Mouse (Mus musculus) testis, adult 2 months (tissue): ENCODE measurements at regions not wholly inside any gene's neighbourhood (a gene's known extent, or its start where the extent isn't known, plus 50 kb on each side); places are given as distances from the start of the nearest gene placed in this dataset.
"Not testable (repeated sequence)": the region's sequence is repeated elsewhere in the genome, so short reads cannot be mapped to it uniquely, and the experiment has no call there.

Experiments
- H3K27ac ChIP-seq: fragments of 200-500 bp; 2 replicates; pipeline ENCODE4 v1.5.1; 2012; ENCODE audit warnings: low read depth, low read length; ENCODE audit not compliant: control insufficient read depth, insufficient read depth
- H3K27me3 ChIP-seq: fragments of 200-500 bp; 2 replicates; pipeline ENCODE4 v1.6.1; 2012; ENCODE audit warnings: mild to moderate bottlenecking, low read length, moderate library complexity; ENCODE audit not compliant: control insufficient read depth, insufficient read depth
- H3K36me3 ChIP-seq: fragments of 200-500 bp; 2 replicates; pipeline ENCODE4 v1.6.1; 2012; ENCODE audit warnings: mild to moderate bottlenecking, low read length; ENCODE audit not compliant: control insufficient read depth, insufficient read depth
- H3K4me1 ChIP-seq: fragments of 200-500 bp; 2 replicates; pipeline ENCODE4 v1.6.1; 2012; ENCODE audit warnings: low read length; ENCODE audit not compliant: control insufficient read depth, insufficient read depth
- H3K4me3 ChIP-seq: fragments of 200-500 bp; 2 replicates; pipeline ENCODE4 v1.5.1; 2012; ENCODE audit warnings: low read depth, mild to moderate bottlenecking, low read length, moderate library complexity, mixed read lengths; ENCODE audit not compliant: control insufficient read depth
- CTCF ChIP-seq: fragments of 200-500 bp; IDR thresholded peaks from 2 replicates; pipeline ENCODE4 v1.5.1; 2012; ENCODE audit warnings: low read depth, mild to moderate bottlenecking, inconsistent platforms, low read length, moderate library complexity; ENCODE audit not compliant: control insufficient read depth, insufficient read depth, insufficient replicate concordance
- POLR2A ChIP-seq: fragments of 200-500 bp; IDR thresholded peaks from 2 replicates; pipeline ENCODE4 v1.6.1; 2012; ENCODE audit warnings: low read depth, mild to moderate bottlenecking, inconsistent platforms, low read length, moderate library complexity; ENCODE audit not compliant: control insufficient read depth

DNA sequence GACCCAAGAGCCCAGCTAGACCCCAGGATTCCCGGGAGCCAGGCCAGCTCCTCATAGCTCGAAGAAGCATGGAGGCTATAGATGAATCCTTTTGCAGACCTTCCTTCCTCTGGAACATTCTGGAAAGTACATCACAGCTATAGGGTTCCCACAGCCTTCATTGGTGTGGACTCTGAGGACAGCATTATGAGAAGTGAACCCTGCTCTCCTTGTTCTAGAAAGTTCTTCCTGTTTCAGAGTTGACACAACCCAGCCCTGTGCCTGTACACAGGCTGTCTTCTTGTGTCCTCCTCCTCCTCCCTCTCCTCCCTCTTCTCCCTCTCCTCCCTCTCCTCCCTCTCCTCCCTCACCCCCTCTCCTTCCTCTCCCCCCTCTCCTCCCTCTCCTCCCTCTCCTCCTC is 82.9 kb downstream of the Cryaa start:
- TF ChIP-seq CTCF = no peak
- TF ChIP-seq POLR2A = no peak

DNA sequence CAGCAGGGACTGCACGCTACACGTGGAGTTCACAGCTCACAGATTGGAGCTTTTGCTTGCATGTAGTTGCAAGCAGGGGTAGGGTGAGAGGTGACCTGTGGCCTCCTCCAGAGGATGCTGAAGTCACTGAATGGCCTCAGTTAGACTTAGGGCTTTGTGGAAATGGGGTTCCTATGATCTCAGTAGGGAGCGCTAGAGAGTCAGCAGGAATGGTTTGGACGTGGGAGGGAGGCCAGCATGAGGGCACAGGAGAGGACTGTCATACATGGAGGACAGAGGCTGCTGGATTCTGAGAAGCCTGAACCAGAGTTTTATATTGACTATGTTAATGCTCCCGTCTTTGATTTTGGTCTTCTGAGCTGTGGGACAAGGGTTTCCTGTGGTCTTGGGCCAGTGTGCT is 85.5 kb downstream of the Cryaa start:
- Histone ChIP-seq H3K27ac (no peak overlapping the region), H3K4me1 (no peaks in the 10 kb centered on the region; the same call in 1 of the 2 replicates)
- no peak for TF ChIP-seq POLR2A
- TF ChIP-seq CTCF = no peak

More for the DNA sequence above, 82.9 kb downstream of the Cryaa start:
- Histone ChIP-seq H3K4me3 (no peak overlapping the region), H3K27ac (no peak overlapping the region), H3K27me3 (no peaks in the 10 kb centered on the region), H3K36me3 (no peaks in the 10 kb centered on the region), H3K4me1 (no peaks in the 10 kb centered on the region)

DNA sequence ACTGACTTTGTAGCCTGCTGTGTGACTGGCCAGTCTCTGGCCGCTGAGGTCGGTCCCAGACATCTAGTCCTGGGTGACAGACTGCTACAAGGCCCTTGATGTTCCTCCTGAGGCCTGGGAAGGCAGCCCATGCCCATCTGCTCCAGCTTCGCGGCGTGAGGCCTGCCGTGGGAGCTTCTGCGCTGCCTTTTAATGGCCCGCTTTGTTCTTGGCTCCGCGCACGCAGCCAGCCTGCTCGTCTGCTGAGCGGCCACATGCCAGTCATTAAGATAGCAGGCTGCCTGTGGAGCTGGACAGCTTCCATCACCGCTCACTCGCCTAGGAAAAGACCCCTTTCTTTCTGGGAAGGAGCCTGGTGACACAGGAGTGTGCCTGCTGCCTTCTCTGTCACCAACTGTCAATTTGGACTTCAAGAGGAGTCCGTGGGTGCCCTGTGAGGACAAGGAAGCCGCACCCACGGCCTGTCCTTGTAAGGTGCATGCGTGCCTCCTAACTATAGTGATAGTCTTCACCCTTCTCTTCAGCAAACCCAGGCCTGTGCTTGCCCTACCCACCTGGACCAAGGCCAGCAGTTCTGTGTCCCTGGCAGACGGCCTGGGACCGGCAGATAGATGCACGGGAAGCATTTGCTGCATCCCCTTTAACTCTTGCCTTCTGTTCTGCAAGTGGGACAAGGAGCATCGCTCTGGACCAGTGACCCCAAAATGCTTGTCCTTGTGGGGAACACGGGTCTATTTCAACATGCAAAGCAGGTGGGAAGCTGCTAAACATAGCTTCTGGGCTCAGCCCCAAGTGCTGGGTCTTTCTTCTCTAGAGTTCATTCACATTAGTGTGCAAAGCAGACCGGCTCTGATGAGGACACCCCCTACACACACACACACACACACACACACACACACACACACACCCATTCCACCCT is 88.6 kb downstream of the Sik1 start:
- Histone ChIP-seq H3K4me3 (no peak overlapping the region), H3K27ac (peak overlapping the region; percentile 39; the same call in 1 of the 2 replicates), H3K27me3 (no peaks in the 10 kb centered on the region), H3K4me1 (no peaks in the 10 kb centered on the region; the same call in 1 of the 2 replicates), H3K36me3 (no peaks in the 10 kb centered on the region)
- TF ChIP-seq POLR2A = no peak
- no peak for TF ChIP-seq CTCF

More for the DNA sequence above, 85.5 kb downstream of the Cryaa start:
- Histone ChIP-seq H3K36me3 (no peaks in the 10 kb centered on the region), H3K27me3 (no peaks in the 10 kb centered on the region), H3K4me3 (no peak overlapping the region)

DNA sequence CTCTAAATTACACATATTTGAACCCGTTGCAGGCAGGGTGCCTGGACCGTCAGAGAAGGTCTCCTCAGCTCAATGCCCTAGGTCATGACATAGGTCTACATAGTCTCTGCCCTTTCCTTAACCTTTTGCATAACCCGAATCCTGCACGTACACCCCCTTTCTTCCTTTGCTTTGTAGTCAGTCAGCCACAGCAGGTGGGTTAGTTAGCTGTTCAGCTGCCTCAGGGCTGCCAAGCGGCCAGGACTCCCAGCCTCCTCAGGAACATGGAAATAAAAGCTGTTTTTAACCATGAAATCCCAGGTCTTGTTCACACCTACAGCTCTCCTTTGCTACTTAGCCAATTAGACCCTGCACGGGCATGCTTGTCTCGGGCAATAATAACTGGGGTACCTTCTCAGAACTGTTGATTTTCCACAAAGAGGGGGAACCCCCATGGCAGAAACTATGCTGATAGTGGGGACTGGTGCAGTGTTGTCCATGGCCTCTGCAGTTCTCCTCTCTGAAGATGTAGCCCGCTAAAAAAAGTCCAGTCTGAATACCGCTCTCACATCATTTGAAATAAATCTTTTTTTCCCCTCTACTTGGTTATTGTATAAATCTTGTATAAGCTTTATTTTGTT is 83.3 kb downstream of the Sik1 start:
- TF ChIP-seq POLR2A (no peak), CTCF (no peak)
- Histone ChIP-seq H3K4me1 (no peaks in the 10 kb centered on the region), H3K27me3 (no peaks in the 10 kb centered on the region), H3K36me3 (no peaks in the 10 kb centered on the region), H3K4me3 (no peak overlapping the region), H3K27ac (no peak overlapping the region)

DNA sequence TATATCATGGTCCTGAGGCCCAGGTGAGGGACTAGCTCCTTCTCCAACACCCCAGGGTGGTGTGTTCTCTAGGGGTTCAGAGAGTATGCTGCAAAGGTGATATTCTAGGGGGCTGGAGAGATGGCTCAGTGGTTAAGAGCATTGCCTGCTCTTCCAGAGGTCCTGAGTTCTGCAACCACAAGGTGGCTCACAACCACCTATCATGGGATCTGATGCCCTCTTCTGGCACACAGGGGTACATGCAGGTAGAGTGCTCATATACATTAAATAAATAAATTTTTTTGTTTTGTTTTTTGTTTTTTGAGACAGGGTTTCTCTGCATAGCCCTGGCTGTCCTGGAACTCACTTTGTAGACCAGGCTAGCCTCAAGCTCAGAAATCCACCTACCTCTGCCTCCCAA is 81.7 kb downstream of the Sik1 start:
- not testable (repeated sequence) for H3K4me1 ChIP-seq, H3K36me3 ChIP-seq, H3K27me3 ChIP-seq, H3K4me3 ChIP-seq, H3K27ac ChIP-seq

DNA sequence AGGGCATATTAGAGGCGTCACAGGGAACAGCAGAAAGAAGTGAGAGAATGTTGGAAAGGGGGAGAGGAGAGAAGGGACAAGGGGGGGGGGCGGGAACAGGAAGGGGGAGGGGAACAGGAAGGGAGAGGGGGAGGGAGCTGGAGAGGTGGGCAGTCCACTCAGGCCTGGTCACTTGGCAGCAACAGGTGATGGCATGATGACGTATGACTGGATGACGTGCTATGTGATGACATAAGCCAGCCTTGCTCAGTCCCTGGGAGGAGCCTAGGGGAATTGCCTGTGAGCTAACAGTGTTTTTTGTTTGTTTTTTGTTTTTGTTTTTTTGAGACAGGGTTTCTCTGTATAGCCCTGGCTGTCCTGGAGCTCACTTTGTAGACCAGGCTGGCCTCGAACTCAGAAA is 80.6 kb downstream of the Sik1 start:
- H3K4me3 ChIP-seq = no peak overlapping the region
- H3K4me1 ChIP-seq = no peaks in the 10 kb centered on the region
- no peak for TF ChIP-seq CTCF
- no peak for TF ChIP-seq POLR2A
- no peak overlapping the region for H3K27ac ChIP-seq
- H3K27me3 ChIP-seq = no peaks in the 10 kb centered on the region
- H3K36me3 ChIP-seq = no peaks in the 10 kb centered on the region

DNA sequence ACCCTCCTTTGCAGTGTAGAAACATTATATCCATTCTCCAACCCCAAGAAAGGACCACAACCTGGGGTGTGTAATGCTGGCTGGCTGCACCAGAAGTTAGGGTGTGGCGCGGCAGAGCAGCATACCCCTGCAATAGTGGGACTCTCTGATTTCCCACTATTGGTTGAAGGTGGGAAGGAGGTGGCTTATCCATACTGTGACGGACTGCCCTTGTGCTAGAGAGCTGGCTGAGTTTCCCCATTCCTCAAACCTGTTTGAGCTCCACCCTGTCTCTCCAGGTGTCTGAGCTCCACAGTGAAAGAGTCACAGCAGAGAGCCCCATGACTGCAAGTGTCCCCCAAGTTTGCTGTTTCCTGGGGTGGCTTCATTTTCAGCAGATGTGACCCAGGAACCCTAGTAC is 79.6 kb downstream of the Sik1 start:
- no peaks in the 10 kb centered on the region for H3K36me3 ChIP-seq
- H3K4me1 ChIP-seq = no peaks in the 10 kb centered on the region
- no peaks in the 10 kb centered on the region for H3K27me3 ChIP-seq

More for the DNA sequence above, 79.6 kb downstream of the Sik1 start:
- H3K27ac ChIP-seq = no peak overlapping the region
- TF ChIP-seq POLR2A (no peak), CTCF (no peak)
- H3K4me3 ChIP-seq = no peak overlapping the region
